Mouse (Mus musculus) spleen, adult 2 months (tissue): ENCODE data around the gene Haus6.
"Not testable (repeated sequence)": the region's sequence is repeated elsewhere in the genome, so short reads cannot be mapped to it uniquely, and the experiment has no call there.

Source experiments
- CTCF ChIP-seq: fragments of 200-500 bp; IDR thresholded peaks from 2 replicates; pipeline ENCODE4 v1.5.1; 2011; ENCODE audit warnings: mild to moderate bottlenecking, inconsistent platforms; ENCODE audit not compliant: insufficient read depth, insufficient read length, insufficient replicate concordance; ENCODE audit errors: extremely low read depth
- POLR2A ChIP-seq: fragments of 200-500 bp; IDR thresholded peaks from 2 replicates; pipeline ENCODE4 v1.6.1; 2011; ENCODE audit warnings: low read depth, low read length, inconsistent platforms

DNA sequence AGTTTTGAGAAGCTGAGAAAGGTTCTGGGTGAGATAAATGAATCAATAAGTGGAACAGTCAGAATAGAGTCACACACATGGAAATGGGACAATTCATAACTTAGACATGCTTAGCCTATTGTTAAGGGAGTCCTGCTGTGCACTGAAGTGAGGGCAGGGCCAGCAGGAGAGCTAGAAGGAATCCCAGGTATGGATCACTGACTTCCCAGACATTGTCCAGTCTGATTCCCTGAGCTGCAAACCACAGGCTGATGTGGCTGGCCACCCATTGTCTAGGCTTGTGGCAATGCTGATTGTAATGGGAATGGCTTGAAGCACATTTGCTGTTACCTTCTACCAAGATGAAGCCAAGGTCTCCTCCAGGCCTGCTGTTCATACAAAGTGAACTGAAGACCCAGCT is 22.5 kb upstream of the Haus6 start:
- TF ChIP-seq POLR2A, CTCF: not testable (repeated sequence)
